Mouse (Mus musculus) forebrain, postnatal 0 days (tissue): ENCODE results near the gene Ccr6. TPM values are rescaled to one million over a fixed set of nuclear protein-coding genes. Genes with fewer than 3 reads are reported as not detected.

Experiments used
- ATAC-seq: fragments of 200-750 bp; cut with Nextera tagmentation; 2 replicates; pipeline ENCODE4 v1.8.0; 2017; ENCODE audit warnings: mild to moderate bottlenecking, moderate library complexity
- DNase-seq: peaks from one replicate; pipeline ENCODE4 v3.0.0-alpha.2; 2015
- H3K27ac ChIP-seq: fragments of 300-500 bp; sonication (generic); 2 replicates; pipeline ENCODE4 v1.5.1; 2014; ENCODE audit warnings: low read depth, mild to moderate bottlenecking, antibody characterized with exemption, low read length, moderate library complexity, mixed read lengths
- H3K27me3 ChIP-seq: fragments of 300-500 bp; sonication (generic); 2 replicates; pipeline ENCODE4 v1.6.1; 2014; ENCODE audit warnings: mild to moderate bottlenecking, low read length, mixed read lengths; ENCODE audit not compliant: insufficient read depth
- H3K36me3 ChIP-seq: fragments of 300-500 bp; sonication (generic); 2 replicates; pipeline ENCODE4 v1.6.1; 2014; ENCODE audit warnings: mild to moderate bottlenecking, moderate library complexity; ENCODE audit not compliant: insufficient read depth
- H3K4me1 ChIP-seq: fragments of 300-500 bp; sonication (generic); 2 replicates; pipeline ENCODE4 v1.6.1; 2014; ENCODE audit warnings: antibody characterized with exemption; ENCODE audit not compliant: insufficient read depth
- H3K4me2 ChIP-seq: fragments of 300-500 bp; sonication (generic); 2 replicates; pipeline ENCODE4 v1.6.1; 2014; ENCODE audit warnings: low read depth, mild to moderate bottlenecking, moderate library complexity
- H3K4me3 ChIP-seq: fragments of 300-500 bp; sonication (generic); 2 replicates; pipeline ENCODE4 v1.5.1; 2014; ENCODE audit warnings: low read depth, low read length, mixed read lengths
- H3K9ac ChIP-seq: fragments of 300-500 bp; sonication (generic); 2 replicates; pipeline ENCODE4 v1.6.1; 2014; ENCODE audit warnings: mild to moderate bottlenecking
- H3K9me3 ChIP-seq: fragments of 300-500 bp; sonication (generic); 2 replicates; pipeline ENCODE4 v1.6.1; 2016; ENCODE audit warnings: low read length
- CTCF ChIP-seq: sonication (generic); IDR thresholded peaks from 2 replicates; pipeline ENCODE4 v1.5.1; 2016; ENCODE audit warnings: antibody characterized with exemption, control low read depth, low read depth
- WGBS: fragments of 180-500 bp; shearing (Covaris S2); extraction: QIAGEN DNeasy Blood & Tissue Kit; methylation state at CpG from one replicate; pipeline ENCODE4 v1.1.7; 2014; 5-methylcytosine and 5-hydroxymethylcytosine counted together
- polyA plus RNA-seq: library from polyadenylated mRNA; unstranded; fragments of >200 nt; fragmentation: Nextera tagmentation; extraction: Ambion mirVana; gene quantifications from 2 replicates; pipeline ENCODE4 v1.2.1, GENCODE M21; 2015
- total RNA-seq: library from RNA; depleted of rRNA; stranded (reverse); fragments of >200 nt; gene quantifications from 2 replicates; pipeline ENCODE4 v1.2.3, GENCODE M21; 2014; rRNA removed

The Ccr6 gene
- total and polyA plus RNA-seq, 2 experiments from 2014 or later, result not detected

- H3K4me1 ChIP-seq, result no peaks in the 10 kb centered on the region
- 75% methylated on average over 7 of the region's 7 CpGs for WGBS
- H3K9me3 ChIP-seq, result no peaks in the 10 kb centered on the region
- ATAC-seq (no peak), DNase-seq (no peak)
- no peak overlapping the region for H3K4me2 ChIP-seq
- H3K9ac ChIP-seq, result no peak overlapping the region
- no peak overlapping the region for H3K27ac ChIP-seq
- no peak overlapping the region for H3K4me3 ChIP-seq
- no peaks in the 10 kb centered on the region for H3K27me3 ChIP-seq
- no peak for TF ChIP-seq CTCF
- peaks cover 8% of the 10 kb centered on the region; the same call in 1 of the 2 replicates for H3K36me3 ChIP-seq
Measured at GRCm38 (mm10) chr17:8302772-8303438, 67.1 kb downstream of the Ccr6 start.

- Histone ChIP-seq H3K27me3 (no peaks in the 10 kb centered on the region), H3K36me3 (peaks cover under 1% of the 10 kb centered on the region; the same call in 1 of the 2 replicates), H3K4me1 (no peaks in the 10 kb centered on the region), H3K27ac (no peak overlapping the region), H3K9ac (no peak overlapping the region), H3K4me3 (no peak overlapping the region), H3K4me2 (no peak overlapping the region), H3K9me3 (no peaks in the 10 kb centered on the region)
- ATAC-seq (no peak), DNase-seq (no peak)
- TF ChIP-seq CTCF, result no peak
- WGBS, result 71% methylated on average over 5 of the region's 5 CpGs
Measured at GRCm38 (mm10) chr17:8303671-8304070, 67.8 kb downstream of the Ccr6 start.

- no peak for ATAC-seq
- peak; percentile 26 for TF ChIP-seq CTCF
- no peak for DNase-seq
- Histone ChIP-seq H3K9me3 (no peaks in the 10 kb centered on the region), H3K4me3 (no peak overlapping the region), H3K4me2 (no peak overlapping the region), H3K27ac (no peak overlapping the region), H3K27me3 (no peaks in the 10 kb centered on the region), H3K36me3 (no peaks in the 10 kb centered on the region; the same call in 1 of the 2 replicates), H3K9ac (no peak overlapping the region), H3K4me1 (0 out of 2 replicates have a peak, but pooled peaks cover 3% of the 10 kb centered on the region)
- 33% methylated on average over 3 of the region's 3 CpGs for WGBS
Measured at GRCm38 (mm10) chr17:8305801-8306200, 70.0 kb downstream of the Ccr6 start.

Other genes with a start within 250 kb of the Ccr6 start
- gene Gm49673, start 88.3 kb upstream of the Ccr6 start, total RNA-seq, result 0.48 TPM in 1 of 2 replicates, not detected in the other
- 0.09 and 0.53 TPM in 2 replicates for gene Gm49673, start 88.3 kb upstream of the Ccr6 start, polyA plus RNA-seq
- 12.6 and 15.5 TPM in 2 replicates for gene Rnaset2a, start 87.9 kb upstream of the Ccr6 start, total RNA-seq
- gene Rnaset2a, start 87.9 kb upstream of the Ccr6 start, polyA plus RNA-seq, result 15.7 and 16.8 TPM in 2 replicates
- gene Fgfr1op, start 70.5 kb upstream of the Ccr6 start, total RNA-seq, result 18.4 and 19.1 TPM in 2 replicates
- 12.2 and 16.3 TPM in 2 replicates for gene Fgfr1op, start 70.5 kb upstream of the Ccr6 start, polyA plus RNA-seq
- 306 and 379 TPM in 2 replicates for gene Mpc1, start 46.9 kb downstream of the Ccr6 start, total RNA-seq
- gene Mpc1, start 46.9 kb downstream of the Ccr6 start, polyA plus RNA-seq, result 559 and 716 TPM in 2 replicates
- gene Sft2d1, start 75.1 kb downstream of the Ccr6 start, total RNA-seq, result 119 and 138 TPM in 2 replicates
- gene Sft2d1, start 75.1 kb downstream of the Ccr6 start, polyA plus RNA-seq, result 196 and 226 TPM in 2 replicates
- 22.8 and 24.0 TPM in 2 replicates for gene Prr18, start 101.4 kb downstream of the Ccr6 start, total RNA-seq
- gene Prr18, start 101.4 kb downstream of the Ccr6 start, polyA plus RNA-seq, result 11.1 and 15.6 TPM in 2 replicates
- gene T2, start 119.9 kb downstream of the Ccr6 start, total RNA-seq, result 0.69 and 1.8 TPM in 2 replicates
- gene T2, start 119.9 kb downstream of the Ccr6 start, polyA plus RNA-seq, result 0.51 and 0.60 TPM in 2 replicates
- 2.1 TPM in 1 of 2 replicates, not detected in the other for gene T, start 198.4 kb downstream of the Ccr6 start, total RNA-seq
- gene T, start 198.4 kb downstream of the Ccr6 start, polyA plus RNA-seq, result 0.13 and 0.17 TPM in 2 replicates